ENCODE assay signal across 24 mouse cellular contexts in the genomic region with DNA sequence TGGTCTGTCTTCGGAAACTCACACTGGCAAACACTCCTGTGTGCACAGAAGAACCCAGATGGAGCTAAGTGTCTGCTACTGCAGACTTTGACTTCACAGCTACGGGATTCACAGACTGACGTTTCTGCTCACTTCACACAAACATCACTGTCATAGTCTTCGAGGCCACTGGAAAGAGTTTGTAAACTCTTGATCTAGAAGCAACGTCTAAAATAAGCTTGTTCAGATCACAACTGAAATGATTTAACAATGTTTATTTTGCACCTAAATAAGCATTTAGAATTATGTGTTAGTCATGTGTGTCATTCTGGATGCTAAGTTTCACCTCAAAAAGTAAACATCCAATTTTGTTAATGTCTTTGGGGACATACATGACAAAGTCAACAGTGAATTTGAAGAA.
A peak's percentile ranks its signal among the peaks of the same experiment; 100 is the strongest.
DNase-seq lines count a peak whose midpoint lies in the region; ATAC-seq and TF ChIP-seq lines count a peak whose summit lies in the region.
"Had no signal": no experiment of that assay in that cellular context is flagged by ENCODE, and none has a peak within 500 bp of the region (broad histone marks: within the 10 kb centered on the region; RNA-seq: fewer than 3 reads in every experiment).

No protein-coding gene starts in this region.

- 0 out of 2 replicates have a peak overlapping the region, but pooled peaks have one; percentile 80 for H3K27ac ChIP-seq in lung, embryonic 14.5 days (ENCODE audit: low read depth)
- peak overlapping the region; percentile 76; the same call in 1 of the 2 replicates for H3K27ac ChIP-seq in lung, embryonic 16.5 days (ENCODE audit: low read length)
- H3K27ac ChIP-seq: embryonic facial prominence, embryonic 10.5 days; embryonic facial prominence, embryonic 12.5 days; forebrain, embryonic 13.5 days; forebrain, embryonic 15.5 days had no signal

- 22% methylated on average over 5 of the region's 5 CpGs for WGBS in lung, embryonic 14.5 days
- WGBS in lung, embryonic 16.5 days, result 35% methylated on average over 5 of the region's 5 CpGs

- no peak overlapping the region for H3K9ac ChIP-seq in lung, embryonic 14.5 days
- no peak overlapping the region for H3K9ac ChIP-seq in lung, embryonic 16.5 days (ENCODE audit: low read length)
- H3K9ac ChIP-seq: embryonic facial prominence, embryonic 12.5 days; forebrain, embryonic 13.5 days; forebrain, embryonic 15.5 days had no signal

- no peaks in the 10 kb centered on the region for H3K27me3 ChIP-seq in lung, embryonic 14.5 days (ENCODE audit: insufficient read depth, low read length)
- H3K27me3 ChIP-seq in lung, embryonic 16.5 days (ENCODE audit: control insufficient read depth, insufficient read depth, low read depth, low read length), result no peaks in the 10 kb centered on the region
- H3K27me3 ChIP-seq: CH12.LX; embryonic facial prominence, embryonic 12.5 days; forebrain, embryonic 13.5 days; forebrain, embryonic 15.5 days; Patski had no signal

- H3K36me3 ChIP-seq in lung, embryonic 14.5 days (ENCODE audit: insufficient read depth), result no peaks in the 10 kb centered on the region
- no peaks in the 10 kb centered on the region for H3K36me3 ChIP-seq in lung, embryonic 16.5 days (ENCODE audit: control insufficient read depth, insufficient read depth, low read length)
- H3K36me3 ChIP-seq: embryonic facial prominence, embryonic 10.5 days; embryonic facial prominence, embryonic 12.5 days; forebrain, embryonic 15.5 days; G1E had no signal

- H3K9me3 ChIP-seq in lung, embryonic 14.5 days (ENCODE audit: low read depth, low read length), result no peaks in the 10 kb centered on the region
- 0 out of 2 replicates have a peak, but pooled peaks cover 3% of the 10 kb centered on the region for H3K9me3 ChIP-seq in lung, embryonic 16.5 days (ENCODE audit: control insufficient read depth, low read length)
- H3K9me3 ChIP-seq: embryonic facial prominence, embryonic 12.5 days; forebrain, embryonic 13.5 days; forebrain, embryonic 15.5 days; G1E had no signal

- ATAC-seq in lung, embryonic 14.5 days (ENCODE audit: insufficient read depth), result peak; percentile 87
- peak; percentile 88 for ATAC-seq in lung, embryonic 16.5 days (ENCODE audit: low read depth)
- no peak for ATAC-seq in CD4-positive, CD25-positive, alpha-beta regulatory T cell, adult 4 months
- ATAC-seq: activated CD4-positive, CD25-positive, alpha-beta regulatory T cell, adult 4 months; forebrain, embryonic 13.5 days; forebrain, embryonic 15.5 days; Patski had no signal

- DNase-seq in lung, embryonic 14.5 days, result peak; percentile 92
- no peak for DNase-seq in lung, postnatal 25 days (ENCODE audit: low spot score)
- DNase-seq in lung, adult 18-20 months, result no peak
- DNase-seq in lung, postnatal 10 days, result peak; percentile 56
- peak; percentile 21 for DNase-seq in lung, postnatal 36 days
- DNase-seq in urinary bladder, adult 18-20 months (ENCODE audit: low spot score in 2 of 2), result no peak
- DNase-seq: adrenal gland, adult 8-10 months; adrenal gland, postnatal 14 days; adrenal gland, postnatal 36 days; cerebellum, adult 11-12 months; cerebellum, adult 2 months; cerebellum, adult 9-10 months; cerebellum, postnatal 10 days; cerebellum, postnatal 25 days had no signal

- no peak overlapping the region for H3K4me2 ChIP-seq in lung, embryonic 14.5 days
- no peak overlapping the region for H3K4me2 ChIP-seq in lung, embryonic 16.5 days (ENCODE audit: low read depth, low read length)
- H3K4me2 ChIP-seq: embryonic facial prominence, embryonic 12.5 days; forebrain, embryonic 13.5 days; forebrain, embryonic 15.5 days had no signal

- H3K4me1 ChIP-seq in lung, embryonic 14.5 days (ENCODE audit: insufficient read depth), result peaks cover 29% of the 10 kb centered on the region
- H3K4me1 ChIP-seq in lung, embryonic 16.5 days (replicated peaks; ENCODE audit: control insufficient read depth, insufficient read depth, low read length), result peaks cover 17% of the 10 kb centered on the region
- H3K4me1 ChIP-seq: embryonic facial prominence, embryonic 10.5 days; embryonic facial prominence, embryonic 12.5 days had no signal

- TF ChIP-seq CTCF in lung, embryonic 14.5 days (IDR thresholded peaks at IDR 0.05; ENCODE audit: low read depth), result no peak

- no peak overlapping the region for H3K4me3 ChIP-seq in lung, embryonic 14.5 days (ENCODE audit: low read depth, low read length)
- H3K4me3 ChIP-seq in lung, embryonic 16.5 days (ENCODE audit: low read length), result no peak overlapping the region
- H3K4me3 ChIP-seq: embryonic facial prominence, embryonic 10.5 days; embryonic facial prominence, embryonic 12.5 days; forebrain, embryonic 13.5 days; forebrain, embryonic 15.5 days had no signal

Comparison
In these comparisons a context has a peak if more than half of its experiments do, and no peak if none do; other contexts are left out.
1. DNase-seq: peak in lung, embryonic 14.5 days (single experiment), lung, postnatal 10 days (single experiment) and lung, postnatal 36 days (single experiment); none in lung, postnatal 25 days (single experiment), lung, adult 18-20 months (0 of 2) and urinary bladder, adult 18-20 months (0 of 2).